Mouse (Mus musculus): ENCODE data around the gene Sfmbt1. TPM values are rescaled to one million over a fixed set of nuclear protein-coding genes. Genes with fewer than 3 reads are reported as not detected.

Sfmbt1 gene
- polyA plus RNA-seq, 1 experiment = 7.3 TPM

GRCm38 (mm10) chr14:30736413-30736812 lies 21.8 kb downstream of the Sfmbt1 start:
- TF ChIP-seq POLR2A (IDR thresholded peaks at IDR 0.05; ENCODE audit: extremely low read depth, insufficient read depth, low read length) (no peak), CTCF (IDR thresholded peaks at IDR 0.05; ENCODE audit: extremely low read depth, insufficient read depth, low read length) (no peak)
- Histone ChIP-seq H3K27ac (ENCODE audit: insufficient read depth, low read length) (no peak overlapping the region), H3K4me1 (ENCODE audit: control insufficient read depth, insufficient read depth, low read length) (no peaks in the 10 kb centered on the region), H3K4me3 (ENCODE audit: insufficient read depth, low read length) (no peak overlapping the region)

- H3K27ac ChIP-seq (ENCODE audit: insufficient read depth, low read length) = no peak overlapping the region
- H3K4me3 ChIP-seq (ENCODE audit: insufficient read depth, low read length) = no peak overlapping the region
- TF ChIP-seq POLR2A (IDR thresholded peaks at IDR 0.05; ENCODE audit: extremely low read depth, insufficient read depth, low read length) (no peak), CTCF (IDR thresholded peaks at IDR 0.05; ENCODE audit: extremely low read depth, insufficient read depth, low read length) (no peak)
- no peaks in the 10 kb centered on the region for H3K4me1 ChIP-seq (ENCODE audit: control insufficient read depth, insufficient read depth, low read length)
These were observed 29.2 kb downstream of the Sfmbt1 start for GRCm38 (mm10) chr14:30743891-30744290.

GRCm38 (mm10) chr14:30746160-30746559 lies 31.5 kb downstream of the Sfmbt1 start:
- H3K4me3 ChIP-seq (ENCODE audit: insufficient read depth, low read length) = no peak overlapping the region
- no peak for TF ChIP-seq POLR2A (IDR thresholded peaks at IDR 0.05; ENCODE audit: extremely low read depth, insufficient read depth, low read length)
- TF ChIP-seq CTCF (IDR thresholded peaks at IDR 0.05; ENCODE audit: extremely low read depth, insufficient read depth, low read length) = no peak
- H3K27ac ChIP-seq (ENCODE audit: insufficient read depth, low read length) = no peak overlapping the region
- no peaks in the 10 kb centered on the region for H3K4me1 ChIP-seq (ENCODE audit: control insufficient read depth, insufficient read depth, low read length)

GRCm38 (mm10) chr14:30757239-30757638 lies 42.6 kb downstream of the Sfmbt1 start:
- Histone ChIP-seq H3K4me1 (ENCODE audit: control insufficient read depth, insufficient read depth, low read length) (no peaks in the 10 kb centered on the region), H3K27ac (ENCODE audit: insufficient read depth, low read length) (no peak overlapping the region), H3K4me3 (ENCODE audit: insufficient read depth, low read length) (no peak overlapping the region)
- TF ChIP-seq CTCF (IDR thresholded peaks at IDR 0.05; ENCODE audit: extremely low read depth, insufficient read depth, low read length) (no peak), POLR2A (IDR thresholded peaks at IDR 0.05; ENCODE audit: extremely low read depth, insufficient read depth, low read length) (no peak)

- no peak overlapping the region for H3K4me3 ChIP-seq (ENCODE audit: insufficient read depth, low read length)
- TF ChIP-seq POLR2A (IDR thresholded peaks at IDR 0.05; ENCODE audit: extremely low read depth, insufficient read depth, low read length) = no peak
- TF ChIP-seq CTCF (IDR thresholded peaks at IDR 0.05; ENCODE audit: extremely low read depth, insufficient read depth, low read length) = no peak
- H3K27ac ChIP-seq (ENCODE audit: insufficient read depth, low read length) = no peak overlapping the region
- no peaks in the 10 kb centered on the region for H3K4me1 ChIP-seq (ENCODE audit: control insufficient read depth, insufficient read depth, low read length)
These were observed 46.6 kb downstream of the Sfmbt1 start for GRCm38 (mm10) chr14:30761211-30761610.

- Histone ChIP-seq H3K27ac (ENCODE audit: insufficient read depth, low read length) (no peak overlapping the region), H3K4me1 (ENCODE audit: control insufficient read depth, insufficient read depth, low read length) (no peaks in the 10 kb centered on the region; the same call in 1 of the 2 replicates), H3K4me3 (ENCODE audit: insufficient read depth, low read length) (no peak overlapping the region)
- TF ChIP-seq POLR2A (IDR thresholded peaks at IDR 0.05; ENCODE audit: extremely low read depth, insufficient read depth, low read length) (no peak), CTCF (IDR thresholded peaks at IDR 0.05; ENCODE audit: extremely low read depth, insufficient read depth, low read length) (no peak)
These were observed 47.7 kb downstream of the Sfmbt1 start for GRCm38 (mm10) chr14:30762131-30762903.

- TF ChIP-seq CTCF (IDR thresholded peaks at IDR 0.05; ENCODE audit: extremely low read depth, insufficient read depth, low read length) (no peak), POLR2A (IDR thresholded peaks at IDR 0.05; ENCODE audit: extremely low read depth, insufficient read depth, low read length) (no peak)
- Histone ChIP-seq H3K27ac (ENCODE audit: insufficient read depth, low read length) (no peak overlapping the region), H3K4me3 (ENCODE audit: insufficient read depth, low read length) (no peak overlapping the region), H3K4me1 (ENCODE audit: control insufficient read depth, insufficient read depth, low read length) (no peaks in the 10 kb centered on the region; the same call in 1 of the 2 replicates)
These were observed 48.4 kb downstream of the Sfmbt1 start for GRCm38 (mm10) chr14:30762904-30763568.

GRCm38 (mm10) chr14:30784614-30785013 lies 70.0 kb downstream of the Sfmbt1 start:
- TF ChIP-seq CTCF (IDR thresholded peaks at IDR 0.05; ENCODE audit: extremely low read depth, insufficient read depth, low read length) (no peak), POLR2A (IDR thresholded peaks at IDR 0.05; ENCODE audit: extremely low read depth, insufficient read depth, low read length) (no peak)

GRCm38 (mm10) chr14:30789471-30789870 lies 74.8 kb downstream of the Sfmbt1 start:
- Histone ChIP-seq H3K4me3 (ENCODE audit: insufficient read depth, low read length) (no peak overlapping the region), H3K4me1 (ENCODE audit: control insufficient read depth, insufficient read depth, low read length) (no peaks in the 10 kb centered on the region), H3K27ac (ENCODE audit: insufficient read depth, low read length) (no peak overlapping the region)
- TF ChIP-seq POLR2A (IDR thresholded peaks at IDR 0.05; ENCODE audit: extremely low read depth, insufficient read depth, low read length) (no peak), CTCF (IDR thresholded peaks at IDR 0.05; ENCODE audit: extremely low read depth, insufficient read depth, low read length) (no peak)

More at GRCm38 (mm10) chr14:30784614-30785013, 70.0 kb downstream of the Sfmbt1 start:
- Histone ChIP-seq H3K4me1 (ENCODE audit: control insufficient read depth, insufficient read depth, low read length) (no peaks in the 10 kb centered on the region), H3K27ac (ENCODE audit: insufficient read depth, low read length) (no peak overlapping the region), H3K4me3 (ENCODE audit: insufficient read depth, low read length) (no peak overlapping the region)

GRCm38 (mm10) chr14:30792871-30793270 lies 78.2 kb downstream of the Sfmbt1 start:
- H3K4me1 ChIP-seq (ENCODE audit: control insufficient read depth, insufficient read depth, low read length) = no peaks in the 10 kb centered on the region
- H3K27ac ChIP-seq (ENCODE audit: insufficient read depth, low read length) = no peak overlapping the region
- TF ChIP-seq CTCF (IDR thresholded peaks at IDR 0.05; ENCODE audit: extremely low read depth, insufficient read depth, low read length) (no peak), POLR2A (IDR thresholded peaks at IDR 0.05; ENCODE audit: extremely low read depth, insufficient read depth, low read length) (no peak)
- H3K4me3 ChIP-seq (ENCODE audit: insufficient read depth, low read length) = no peak overlapping the region

All from cortical plate, adult 2 months (tissue).